Mouse (Mus musculus) adrenal gland (tissue): ENCODE results near the gene Ccl27b.
"Not testable (repeated sequence)": the region's sequence is repeated elsewhere in the genome, so short reads cannot be mapped to it uniquely, and the experiment has no call there.

ENCODE experiments used
- intact Hi-C: fragments of 180-260 bp; cut with DNase I; formaldehyde crosslinking; loops from one replicate; pipeline ENCODE4 v1.15.1; 2025
- long read RNA-seq, 2 experiments: library from polyadenylated mRNA; unstranded; transcript quantifications; one replicate each; pipeline ENCODE4 v2.0.0; 2020; ENCODE audit warnings: borderline replicate concordance in 1 of 2; ENCODE audit not compliant: insufficient replicate concordance in 1 of 2

Ccl27b gene
- long read RNA-seq, experiment 1, transcript Ccl27b-201 (3 exons, 425 nt) = major isoform, 36 of 37 reads
- long read RNA-seq, experiment 1, partial matches to known transcripts = 0 of 37 reads
- long read RNA-seq, experiment 1, other reads (novel, unspliced or antisense) = 1 of 37 reads
- long read RNA-seq, experiment 2, transcript Ccl27b-201 (3 exons, 425 nt) = major isoform, 26 of 28 reads
- long read RNA-seq, experiment 2, partial matches to known transcripts = 0 of 28 reads
- long read RNA-seq, experiment 2, other reads (novel, unspliced or antisense) = 2 of 28 reads

- intact Hi-C loops = not testable (repeated sequence)
Measured at GRCm38 (mm10) chr4:42654951-42655350, at the start of gene Ccl27b. Gene Ccl27b (plus strand): TSS chr4:42655251.

- intact Hi-C loops = not testable (repeated sequence)
Measured at GRCm38 (mm10) chr4:42611895-42612294, 43.2 kb upstream of the Ccl27b start, which contains the start of gene Gm10591. Gene Gm10591 (plus strand): TSS chr4:42612195.

GRCm38 (mm10) chr4:42629419-42629818 lies 25.6 kb upstream of the Ccl27b start, which contains the start of gene Gm2564:
Gene Gm2564 (plus strand): TSS chr4:42629719.
- intact Hi-C loops = not testable (repeated sequence)

GRCm38 (mm10) chr4:42661793-42662192 lies 6.7 kb downstream of the Ccl27b start, which contains the start of gene Il11ra2:
Gene Il11ra2 (minus strand): TSS chr4:42661893.
- intact Hi-C loops = not testable (repeated sequence)

- intact Hi-C loops = not testable (repeated sequence)
Measured at GRCm38 (mm10) chr4:42675415-42675814, 20.4 kb downstream of the Ccl27b start.

- intact Hi-C loops = not testable (repeated sequence)
Measured at GRCm38 (mm10) chr4:42679365-42679764, 24.3 kb downstream of the Ccl27b start.

- intact Hi-C loops = not testable (repeated sequence)
Measured at GRCm38 (mm10) chr4:42680374-42681356, 25.6 kb downstream of the Ccl27b start.

GRCm38 (mm10) chr4:42681473-42682182 lies 26.6 kb downstream of the Ccl27b start:
- intact Hi-C loops = not testable (repeated sequence)

GRCm38 (mm10) chr4:42682183-42682524 lies 27.1 kb downstream of the Ccl27b start:
- intact Hi-C loops = not testable (repeated sequence)
